Mouse (Mus musculus) CD8-positive naive resting alpha-beta T cell, adult 57 days (primary cell): ENCODE data around the gene Brms1l. TPM values are rescaled to one million over a fixed set of nuclear protein-coding genes. Genes with fewer than 3 reads are reported as not detected.

Source experiments
- total RNA-seq: library from RNA; stranded (reverse); gene quantifications from one replicate; pipeline ENCODE4 v1.2.4, GENCODE M21; 2023

Gene Brms1l
- 24.4 TPM for total RNA-seq

GRCm38 (mm10) chr12:55836199-55836951, at the start of gene Brms1l:
Gene Brms1l (plus strand): TSS chr12:55836324.

GRCm38 (mm10) chr12:55820661-55821314, 15.3 kb upstream of the Brms1l start, which contains the start of gene Ralgapa1:
Gene Ralgapa1 (minus strand): TSS chr12:55821167.

Other genes starting within 250 kb of the Brms1l start
- gene Insm2, start 236.9 kb upstream of the Brms1l start, total RNA-seq, result not detected
- 63.5 TPM for gene Ralgapa1, start 15.2 kb upstream of the Brms1l start, total RNA-seq